Mouse (Mus musculus) adrenal gland, adult 8-10 months (tissue): ENCODE data around the gene Hmga2. TPM values are rescaled to one million over a fixed set of nuclear protein-coding genes. Genes with fewer than 3 reads are reported as not detected.
"Not testable (repeated sequence)": the region's sequence is repeated elsewhere in the genome, so short reads cannot be mapped to it uniquely, and the experiment has no call there.

Source experiments
- DNase-seq: peaks from one replicate; pipeline ENCODE4 v3.0.0; 2022
- microRNA-seq, 2 experiments: library from miRNA; unstranded; fragments of <30 nt; microRNA quantifications; one replicate each; pipeline ENCODE4 v1.2.0; 2022
- total RNA-seq, 4 experiments: library from RNA; stranded (reverse); gene quantifications; 2 replicates each; pipeline ENCODE4 v1.2.4; 2022

The Hmga2 gene
- total RNA-seq, 4 experiments from 2014 or later, result 3.9 to 4.7 (median 4.3) TPM

DNA sequence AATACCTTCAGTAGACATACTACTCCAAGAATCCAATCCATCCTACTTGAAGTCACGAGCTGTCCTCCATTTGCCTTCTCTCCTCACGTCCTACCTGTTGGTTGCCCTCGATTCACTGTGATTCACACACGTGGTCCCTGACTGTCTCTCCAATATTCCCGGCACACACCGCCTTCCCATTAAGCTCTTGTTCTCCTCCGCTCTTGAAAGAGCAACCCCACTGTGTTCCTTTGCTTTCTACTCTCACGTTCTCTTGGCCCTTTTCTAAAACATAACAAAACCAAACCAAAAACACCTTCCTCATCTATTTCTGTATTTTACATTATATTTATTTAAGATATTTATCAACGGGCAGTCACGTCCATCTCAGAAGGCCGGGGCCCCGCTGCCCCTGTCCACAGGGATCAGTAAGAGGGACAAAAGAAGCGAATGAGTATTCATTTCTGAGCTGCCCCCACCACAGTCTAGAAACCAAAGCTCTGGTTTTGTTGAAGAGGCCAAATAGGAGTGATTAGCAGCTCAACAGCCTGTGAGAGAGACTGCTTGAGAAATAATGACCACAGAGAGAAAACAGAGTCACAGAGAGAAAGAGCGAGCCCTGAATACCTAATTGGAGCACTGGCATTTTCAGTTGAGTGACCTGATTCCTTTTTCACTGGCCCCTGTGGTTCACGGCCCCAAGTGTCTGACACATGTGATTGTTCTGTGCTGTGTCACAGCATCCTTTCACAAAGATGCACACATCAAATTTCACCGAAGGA lies 131.5 kb downstream of the Hmga2 start:
- no peak for DNase-seq

DNA sequence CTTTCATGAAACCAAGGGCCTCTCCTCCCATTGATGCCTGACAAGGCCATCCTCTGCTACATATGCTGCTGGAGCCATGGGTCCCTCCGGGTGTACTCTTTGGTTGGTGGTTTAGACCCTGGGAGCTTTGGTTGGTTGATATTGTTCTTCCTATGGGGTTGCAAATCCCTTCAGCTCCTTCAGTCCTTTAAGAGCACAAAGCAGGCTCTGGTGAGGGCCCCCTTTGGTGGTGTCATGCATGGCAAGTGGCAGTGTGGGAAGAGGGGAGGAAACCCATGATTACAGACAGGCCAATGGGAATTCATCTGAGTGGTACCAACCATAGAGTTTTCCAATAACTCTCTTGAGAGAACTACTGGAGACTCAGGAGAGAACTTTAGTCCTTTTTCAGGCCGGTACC lies 136.4 kb downstream of the Hmga2 start:
- DNase-seq, result not testable (repeated sequence)

DNA sequence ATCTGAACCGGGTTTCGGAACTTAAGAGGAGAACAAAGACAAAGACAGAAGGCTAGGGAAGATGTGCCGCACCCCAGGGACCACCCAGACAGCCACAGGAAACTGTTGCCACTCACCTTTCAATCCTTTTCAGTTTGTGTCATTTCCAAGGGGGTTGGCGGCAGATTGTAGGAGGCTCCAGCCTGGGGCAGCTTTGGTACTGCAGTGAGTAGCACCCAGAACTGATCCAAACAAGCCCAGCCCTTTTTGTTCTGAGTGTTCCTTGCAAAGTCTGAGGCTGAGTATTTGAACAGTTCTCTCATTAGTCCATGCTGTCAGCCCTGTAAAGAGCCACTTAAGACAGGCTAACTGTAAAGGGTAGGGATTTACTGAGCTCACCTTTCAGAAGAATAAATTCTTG lies 136.9 kb downstream of the Hmga2 start:
- DNase-seq, result no peak

DNA sequence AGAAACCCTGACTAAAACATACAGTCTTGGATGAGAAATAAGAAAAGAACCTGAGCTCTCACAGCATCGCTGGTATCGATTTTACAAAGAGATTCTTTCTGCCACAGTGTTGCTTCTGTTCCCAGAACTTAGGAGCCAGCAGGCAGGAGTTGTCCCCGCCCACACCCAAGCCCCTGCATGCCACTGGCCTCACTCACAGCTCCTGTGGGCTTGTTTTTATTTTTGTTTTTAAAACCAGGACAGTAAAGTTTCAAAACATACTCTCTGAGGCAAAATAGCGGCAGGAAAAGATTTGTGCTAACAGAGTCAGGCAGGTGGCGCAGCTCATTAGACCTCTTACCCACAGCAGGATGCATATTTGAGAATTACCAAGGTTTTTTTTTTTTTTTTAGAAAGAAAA lies 137.4 kb downstream of the Hmga2 start:
- DNase-seq, result no peak

DNA sequence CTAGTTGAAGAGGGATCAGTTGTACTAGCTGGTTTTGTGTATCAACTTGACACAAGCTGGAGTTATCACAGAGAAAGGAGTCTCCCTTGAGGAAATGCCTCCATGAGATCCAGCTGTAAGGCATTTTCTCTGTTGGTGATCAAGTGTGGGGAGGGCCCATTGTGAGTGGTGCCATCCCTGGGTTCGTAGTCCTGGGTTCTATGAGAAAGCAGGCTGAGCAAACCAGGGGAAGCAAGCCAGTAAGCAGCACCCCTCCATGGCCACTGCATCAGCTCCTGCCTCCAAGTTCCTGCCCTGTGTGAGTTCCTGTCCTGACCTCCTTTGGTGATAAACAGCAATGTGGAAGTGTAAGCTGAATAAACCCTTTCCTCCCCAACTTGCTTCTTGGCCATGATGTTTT lies 137.8 kb downstream of the Hmga2 start:
- DNase-seq, result not testable (repeated sequence)

DNA sequence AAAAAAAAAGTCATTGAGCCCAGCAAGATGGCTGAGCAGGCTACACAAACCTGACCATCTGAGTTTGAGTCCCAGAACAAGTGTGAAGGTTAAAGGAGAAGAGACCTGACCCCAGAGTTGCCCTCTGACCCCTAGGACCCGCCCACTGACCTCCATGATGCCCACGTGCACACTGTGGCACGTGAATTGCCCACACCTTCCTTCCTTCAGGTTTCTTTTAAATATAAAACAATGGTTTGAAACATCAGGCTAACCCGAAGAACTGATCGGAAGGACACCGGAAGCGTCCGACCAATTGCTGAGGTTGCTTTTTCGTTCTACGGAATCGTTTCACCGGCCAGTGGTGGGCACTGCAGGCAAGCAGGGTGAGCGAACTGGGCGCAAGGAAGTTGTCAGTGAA lies 148.3 kb downstream of the Hmga2 start:
- no peak for DNase-seq

DNA sequence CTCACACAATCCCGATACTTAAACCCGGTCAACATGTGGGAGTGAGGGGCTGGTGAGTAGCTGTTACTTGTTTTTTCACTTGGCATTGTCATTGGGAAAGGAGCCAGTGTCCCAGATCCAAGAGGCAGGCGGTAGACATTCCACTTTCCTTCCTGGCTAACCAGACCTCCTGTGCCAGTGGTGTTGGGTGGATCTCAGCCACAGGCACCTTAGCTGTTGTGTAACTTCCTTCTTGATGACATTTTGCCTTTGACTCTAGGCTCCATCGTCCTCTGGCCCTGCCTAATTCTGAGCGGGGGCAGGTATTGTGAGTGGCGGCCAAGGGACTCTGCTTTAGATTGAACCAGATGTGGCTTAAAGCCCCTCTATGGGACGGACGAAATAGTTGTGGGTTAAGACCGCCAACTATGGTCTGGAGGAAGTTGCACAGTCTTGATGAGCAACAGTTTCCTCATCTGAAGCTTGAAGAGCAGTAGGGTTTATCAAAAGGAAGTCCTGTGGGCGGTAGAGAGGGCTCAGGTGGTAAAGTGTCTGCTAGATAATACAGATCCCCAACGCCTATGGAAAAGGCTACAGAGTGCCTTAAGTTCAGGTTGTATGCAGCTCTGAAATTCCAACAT lies 152.6 kb downstream of the Hmga2 start:
- DNase-seq, result no peak

DNA sequence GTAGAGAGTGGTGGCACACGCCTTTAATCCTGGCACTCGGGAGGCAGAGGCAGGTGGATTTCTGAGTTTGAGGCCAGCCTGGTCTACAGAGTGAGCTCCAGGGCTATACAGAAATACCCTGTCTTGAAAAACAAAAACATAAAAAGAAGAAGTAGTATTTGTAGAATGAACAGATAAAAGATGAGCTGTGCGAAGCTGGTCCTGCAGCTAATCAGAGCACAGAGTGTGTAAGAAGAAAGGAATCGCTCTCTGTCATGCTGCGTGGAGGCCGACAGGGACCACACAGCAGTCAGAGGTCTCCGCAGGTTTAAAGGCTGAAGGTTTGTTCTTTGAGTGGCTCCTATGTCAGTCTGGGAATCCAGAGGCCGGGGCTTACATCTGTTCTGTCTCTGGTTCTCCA lies 153.5 kb downstream of the Hmga2 start:
- DNase-seq, result no peak

DNA sequence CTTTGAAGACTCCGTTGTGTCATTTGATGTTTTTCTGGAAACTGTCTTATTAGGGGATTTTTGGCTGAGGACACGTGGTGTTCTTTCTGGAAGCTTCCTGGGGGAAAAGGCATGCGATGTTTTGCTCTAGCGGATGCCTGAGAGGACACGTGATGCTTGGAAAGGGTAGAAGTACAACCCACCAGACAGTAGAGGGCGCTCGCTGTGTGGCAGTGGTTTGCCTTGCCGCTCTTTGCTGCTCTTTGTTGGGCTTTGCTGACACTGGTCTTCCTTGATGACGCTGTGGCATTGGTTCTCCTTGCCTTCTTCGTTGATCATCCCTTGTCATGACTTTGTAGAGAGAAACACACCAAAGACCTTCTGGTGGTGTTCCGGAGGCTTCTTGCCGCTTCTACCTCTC lies 156.7 kb downstream of the Hmga2 start:
- DNase-seq, result no peak

Small RNA genes lying within 50 kb of the gene (microRNA-seq; reads per million reads assigned to microRNA genes)
- 0 reads per million in 2 experiments for gene Mir763

Other genes with a start within 250 kb of the Hmga2 start
- 10 to 100 TPM; 18.6 to 33.4 (median 22.0) TPM for gene Llph, start 249.4 kb downstream of the Hmga2 start, total RNA-seq